Mouse (Mus musculus) R1 (cell line): ENCODE results near the gene Agbl3.

Source experiments
- DNase-seq: peaks from one replicate; pipeline ENCODE4 v3.0.0-alpha.2; 2018; ENCODE audit warnings: low read depth, low spot score

The Agbl3 gene

DNA sequence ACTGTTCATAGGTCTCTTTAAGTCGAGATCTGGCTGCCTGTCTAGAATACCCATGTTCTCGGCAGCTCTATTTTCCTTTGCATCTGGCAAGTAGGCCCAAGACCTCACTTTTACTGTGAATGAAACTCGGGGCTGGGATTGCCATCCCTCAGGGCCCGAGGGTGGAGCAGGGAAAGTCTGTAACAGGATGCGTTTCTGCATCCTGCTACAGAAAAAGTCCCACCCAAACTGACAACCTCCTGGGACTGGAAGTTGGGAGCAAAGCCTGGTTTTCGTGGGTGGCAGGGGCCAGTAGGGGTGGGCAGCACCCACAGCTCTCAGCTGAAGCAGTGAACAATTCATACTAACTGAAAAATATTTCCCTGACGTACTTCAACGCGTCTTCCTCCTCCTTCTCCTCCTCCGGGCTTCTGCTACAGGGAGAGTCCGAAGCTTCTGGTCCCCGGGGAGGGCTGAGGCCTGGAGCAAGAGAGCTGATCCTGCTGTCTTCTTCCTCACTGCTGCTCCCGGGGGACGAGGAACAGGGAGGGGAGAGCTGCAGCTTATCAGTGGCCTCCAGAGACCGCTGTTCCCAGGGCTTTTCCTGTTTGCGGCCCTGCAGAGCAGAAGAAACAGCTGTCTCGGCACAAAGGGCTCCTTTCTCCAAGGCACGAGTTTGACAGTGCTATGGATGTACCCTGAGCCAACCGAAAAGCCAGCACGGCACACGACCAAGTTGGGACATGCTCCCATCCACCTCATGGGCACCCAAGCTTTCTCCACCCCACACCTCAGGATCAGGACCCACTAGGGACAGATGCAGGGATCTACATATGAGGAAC is 94.1 kb downstream of the Agbl3 start:
- DNase-seq: no peak

DNA sequence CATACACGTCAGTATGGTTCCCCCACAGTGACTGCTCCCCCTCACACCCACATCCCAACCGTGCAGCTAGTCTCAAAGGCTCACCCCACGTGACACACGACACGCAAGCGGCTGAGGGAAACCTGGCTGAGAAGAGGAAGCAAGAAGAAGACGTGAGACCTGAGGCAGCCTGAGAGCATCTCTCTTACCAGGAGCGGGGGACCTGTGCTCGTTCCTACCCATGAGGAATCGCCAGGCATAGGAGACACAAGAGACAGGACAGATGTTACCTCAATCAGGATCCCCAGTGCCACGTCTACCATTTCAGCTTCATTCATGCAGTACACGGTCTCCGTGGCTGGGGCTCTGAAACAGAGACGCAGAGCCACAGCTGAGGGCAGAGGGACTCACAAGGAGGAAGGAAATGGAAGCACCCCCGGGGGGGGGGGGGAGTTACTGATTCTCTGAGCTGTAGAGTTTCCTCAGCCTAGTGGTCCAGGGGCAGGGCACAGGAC is 95.1 kb downstream of the Agbl3 start:
- DNase-seq: no peak

DNA sequence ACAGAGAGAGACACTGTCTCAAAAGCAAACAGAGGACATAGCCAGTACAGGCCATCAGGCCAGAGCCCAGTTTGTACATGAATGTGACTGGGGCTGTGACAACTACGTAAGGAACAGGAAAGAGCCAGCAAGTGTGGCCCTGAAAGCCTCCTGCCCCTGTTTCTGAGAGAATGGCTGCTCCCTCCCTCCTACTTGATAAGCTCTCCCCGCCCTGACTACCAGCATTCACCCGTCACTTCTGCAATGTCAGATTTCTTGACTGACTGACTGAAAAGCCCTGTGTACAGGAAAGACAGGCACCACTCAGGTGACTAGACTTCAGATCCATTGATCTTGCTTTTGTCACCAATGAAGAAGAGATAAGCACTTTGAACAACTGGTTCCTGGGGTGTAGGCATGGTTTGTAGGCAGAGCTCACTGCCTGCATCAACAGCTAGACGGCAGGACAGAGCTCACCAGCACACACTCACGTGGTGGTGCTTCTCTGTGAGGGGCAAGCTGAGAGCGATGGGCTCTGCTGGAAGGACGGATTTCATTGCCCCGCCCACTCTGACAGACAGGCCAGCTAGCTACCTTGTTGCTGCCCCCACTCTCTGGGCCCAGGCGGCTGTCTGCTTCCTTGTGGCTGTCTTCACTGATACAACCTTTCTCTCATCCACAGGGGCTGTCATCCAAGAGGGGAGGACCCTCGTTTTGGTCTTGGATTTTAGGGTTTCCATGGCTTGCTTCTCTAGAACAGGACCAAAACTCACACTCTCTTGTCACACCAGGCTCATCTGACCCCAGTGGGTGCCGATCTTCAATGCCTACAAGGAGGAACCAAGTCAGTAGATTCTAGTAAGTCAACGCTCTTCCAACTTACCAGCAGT is 96.0 kb downstream of the Agbl3 start:
- DNase-seq: no peak

DNA sequence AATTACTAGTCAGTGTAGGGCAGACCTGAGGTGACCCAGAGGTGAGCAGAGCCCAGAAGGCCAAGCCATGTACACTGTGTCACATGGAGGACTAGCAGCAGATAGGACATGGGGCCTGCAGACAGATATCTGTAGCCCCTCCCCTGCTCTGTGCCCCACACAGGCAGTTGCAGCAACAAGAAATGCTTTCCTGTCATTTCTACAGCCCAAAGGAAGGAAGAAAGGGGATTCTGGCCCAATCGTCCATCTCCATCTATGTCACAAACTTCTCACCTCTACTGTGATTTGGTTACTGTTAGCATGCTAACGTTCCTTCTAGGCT is 96.6 kb downstream of the Agbl3 start:
- DNase-seq: no peak

GRCm38 (mm10) chr6:34877509-34878321 is 97.5 kb downstream of the Agbl3 start, which contains the start of gene Cyren:
Cyren (minus strand) TSS chr6:34878060.
- peak; percentile 91 for DNase-seq

DNA sequence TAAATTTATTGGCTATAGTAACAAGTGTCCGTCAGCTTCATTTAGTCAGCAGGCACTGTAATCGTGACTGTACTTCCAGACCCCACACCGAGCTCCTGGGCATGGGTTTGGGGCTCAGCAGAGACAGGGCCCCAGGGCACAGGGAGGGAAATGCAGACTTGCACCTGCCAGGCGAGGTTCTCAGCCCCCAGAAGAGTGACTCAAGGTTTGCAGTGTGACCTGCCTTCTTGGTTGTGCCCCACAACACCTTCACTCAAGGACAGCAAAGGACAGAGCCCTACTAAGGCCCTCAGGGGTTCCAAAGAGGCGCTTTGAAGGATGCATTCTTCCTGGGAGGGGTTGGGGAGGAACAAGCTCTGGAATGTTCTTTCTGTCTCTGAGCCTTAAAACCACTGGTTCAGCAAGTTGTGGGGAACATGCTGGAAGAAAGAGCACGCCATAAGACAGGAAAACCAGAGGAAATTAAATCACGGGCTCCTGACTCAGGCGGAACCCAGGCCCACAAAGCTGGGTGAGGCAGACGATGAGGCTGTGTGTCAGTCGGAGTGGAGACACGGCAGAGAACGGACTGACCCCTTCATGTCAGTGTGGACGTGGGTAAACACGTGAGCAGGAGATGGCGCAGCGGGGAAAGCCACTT is 99.0 kb downstream of the Agbl3 start:
- DNase-seq: peak; percentile 46

- peak; percentile 65 for DNase-seq
Observed at GRCm38 (mm10) chr6:34879911-34880475, 99.8 kb downstream of the Agbl3 start.

GRCm38 (mm10) chr6:34884724-34885123 is 104.5 kb downstream of the Agbl3 start:
- DNase-seq: no peak

GRCm38 (mm10) chr6:34887131-34887850 is 107.1 kb downstream of the Agbl3 start:
- DNase-seq: no peak

GRCm38 (mm10) chr6:34889185-34889584 is 109.0 kb downstream of the Agbl3 start:
- DNase-seq: no peak

DNA sequence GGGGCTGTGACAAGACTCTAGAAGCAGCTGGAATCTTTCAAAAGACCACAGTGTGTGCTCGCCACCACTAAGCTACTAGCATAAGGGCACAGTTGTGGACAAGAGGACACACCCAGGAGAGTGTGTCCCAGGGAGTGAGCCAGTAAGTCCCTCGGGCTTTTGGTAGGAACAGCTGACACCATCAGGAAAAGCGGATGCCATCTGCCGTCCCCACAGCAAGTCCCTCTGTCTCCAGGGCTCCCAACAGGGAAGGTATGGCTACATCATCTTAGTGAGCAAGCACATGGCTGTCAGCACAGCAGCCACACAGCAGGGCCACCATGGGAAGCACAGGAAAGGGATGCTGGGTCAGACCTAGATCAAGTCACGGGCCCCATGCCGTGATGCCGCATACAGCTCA is 115.3 kb downstream of the Agbl3 start:
- DNase-seq: no peak

DNA sequence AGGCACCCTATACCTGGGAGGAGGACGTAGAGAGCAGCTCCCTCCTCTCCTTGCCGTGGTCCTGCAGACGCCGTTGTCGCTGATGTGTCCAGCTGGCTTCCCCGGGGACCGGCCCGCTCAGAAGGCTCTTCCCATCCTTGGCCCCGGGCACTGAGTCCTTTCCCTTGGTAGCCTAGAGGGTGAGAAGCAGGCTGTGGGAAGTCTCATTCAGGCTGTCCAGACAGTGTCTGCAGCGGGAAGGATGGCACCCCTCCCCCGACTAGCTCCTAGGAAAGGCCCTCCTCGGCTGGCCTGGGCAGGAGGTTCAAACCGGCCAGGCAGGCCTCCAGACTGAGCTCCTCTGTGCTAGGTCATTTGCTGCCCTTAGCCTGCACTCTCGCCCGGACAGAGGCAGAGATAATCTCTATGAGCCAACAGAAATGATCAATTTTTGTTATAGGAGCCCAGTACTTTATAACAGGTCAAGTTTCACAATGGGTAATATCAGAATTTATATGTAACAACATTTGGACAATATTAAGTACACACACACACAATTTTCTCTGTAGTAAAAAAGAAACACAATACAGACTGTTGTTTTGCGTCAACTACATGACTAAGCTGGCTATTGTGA is 116.0 kb downstream of the Agbl3 start:
- no peak for DNase-seq

GRCm38 (mm10) chr6:34899127-34899526 is 118.9 kb downstream of the Agbl3 start:
- DNase-seq: no peak

DNA sequence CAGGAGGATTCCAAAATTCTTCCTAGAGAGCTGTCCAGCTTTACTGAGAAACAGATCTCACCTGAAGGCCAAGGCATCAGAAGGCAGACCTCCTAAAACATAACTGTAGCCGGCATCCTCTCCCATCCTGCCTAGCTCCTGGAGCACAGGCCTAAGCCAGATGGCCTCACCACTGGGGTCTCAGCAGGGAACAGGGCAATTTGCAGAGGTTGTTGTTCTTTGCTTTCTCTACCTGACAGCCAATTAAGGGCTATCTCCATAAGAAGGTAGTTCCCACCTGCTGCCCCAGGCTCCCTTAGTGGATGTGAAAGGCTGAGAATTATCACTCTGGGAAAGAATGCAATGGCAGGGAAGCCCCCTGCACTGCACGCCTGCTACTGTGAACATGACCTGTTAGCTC is 120.8 kb downstream of the Agbl3 start:
- DNase-seq: peak; percentile 69

GRCm38 (mm10) chr6:34901911-34902444 is 121.7 kb downstream of the Agbl3 start:
- DNase-seq: no peak

DNA sequence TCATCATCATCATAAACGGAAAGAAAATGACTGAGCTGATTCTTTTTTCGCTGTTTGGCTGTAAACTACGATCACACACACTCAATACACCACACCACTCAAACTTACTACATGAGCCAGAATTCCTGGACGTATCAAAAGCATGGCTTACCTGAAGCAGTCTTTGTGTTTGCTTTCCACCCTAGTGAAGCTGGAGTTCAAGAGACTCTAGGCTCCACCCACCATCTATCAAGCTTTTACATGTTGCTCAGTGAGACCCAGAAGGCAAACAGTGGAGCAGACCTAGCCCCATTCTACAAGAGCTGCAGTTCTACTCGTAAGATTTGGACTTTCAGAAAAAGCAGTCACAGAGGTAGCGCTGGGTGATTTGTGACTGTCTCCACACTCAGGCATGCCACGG is 122.3 kb downstream of the Agbl3 start:
- no peak for DNase-seq

DNA sequence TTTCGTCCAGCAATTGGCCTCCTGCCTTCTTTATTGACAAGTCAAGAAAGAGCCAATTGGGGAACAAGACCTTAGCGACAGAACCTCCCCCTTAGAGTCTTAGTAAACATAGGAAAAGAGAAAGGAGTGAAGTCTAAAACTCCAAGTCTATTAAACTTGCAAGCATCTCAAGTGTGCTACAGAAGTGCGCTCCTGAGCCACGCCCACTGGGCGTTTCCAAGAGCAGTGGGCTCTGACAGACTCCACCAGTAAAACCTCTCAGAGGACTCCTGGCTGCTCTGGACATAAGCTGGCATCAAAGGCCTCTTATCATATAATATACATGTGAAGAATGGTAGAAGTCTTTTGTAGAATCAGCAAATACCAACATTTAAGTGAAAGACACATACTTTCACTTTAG is 123.2 kb downstream of the Agbl3 start:
- DNase-seq: no peak

- no peak for DNase-seq
Observed at GRCm38 (mm10) chr6:34903851-34904250, 123.6 kb downstream of the Agbl3 start.

DNA sequence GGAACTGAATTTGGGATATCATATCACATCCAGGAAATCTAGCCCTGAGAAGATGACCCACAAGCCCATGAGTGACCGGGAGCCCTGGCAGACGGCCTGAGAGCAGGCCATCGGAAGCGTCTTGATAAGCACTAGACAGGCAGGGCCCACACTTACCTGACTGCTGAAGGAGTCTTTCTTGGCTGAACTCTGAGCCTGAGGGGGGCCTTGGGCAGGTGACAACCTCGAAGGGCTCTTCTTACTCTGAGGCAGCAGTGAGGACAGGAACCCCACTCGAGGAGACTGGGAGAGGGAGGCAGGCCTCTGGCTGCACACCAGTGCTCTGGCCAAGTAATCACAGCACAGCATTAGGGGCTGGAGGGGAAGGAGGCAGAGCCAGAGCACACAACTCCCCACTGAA is 124.1 kb downstream of the Agbl3 start:
- no peak for DNase-seq

DNA sequence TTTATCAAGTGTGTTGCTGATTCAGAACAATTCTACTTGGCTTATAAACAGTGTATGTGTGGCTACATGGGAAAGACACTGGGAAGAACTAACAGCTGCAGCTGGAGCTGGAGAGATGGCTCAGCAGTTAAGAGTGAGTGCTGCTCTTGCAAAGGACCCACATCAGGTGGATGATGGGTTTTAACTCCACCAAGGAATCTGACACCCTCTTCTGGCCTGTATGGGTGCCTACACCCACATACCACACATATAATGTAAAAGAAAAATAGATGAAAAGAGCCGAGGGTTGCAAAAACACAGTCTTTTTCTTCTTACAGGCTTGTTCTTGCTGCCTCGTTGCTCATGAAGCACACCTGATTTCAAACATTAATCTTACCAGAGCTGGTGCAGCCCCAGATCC is 125.9 kb downstream of the Agbl3 start:
- DNase-seq: no peak
